Mouse (Mus musculus) bone marrow, adult 2 months (tissue): ENCODE results near the gene Olfml1. TPM values are rescaled to one million over a fixed set of nuclear protein-coding genes. Genes with fewer than 3 reads are reported as not detected.

Experiments used
- H3K27ac ChIP-seq: fragments of 200-500 bp; 2 replicates; pipeline ENCODE4 v1.5.1; 2012; ENCODE audit warnings: low read depth, mild to moderate bottlenecking, control low read depth, inconsistent platforms, low read length; ENCODE audit not compliant: control insufficient read depth, poor library complexity, insufficient read depth
- H3K4me1 ChIP-seq: fragments of 200-500 bp; 2 replicates; pipeline ENCODE4 v1.6.1; 2011; ENCODE audit warnings: low read length; ENCODE audit not compliant: control insufficient read depth, insufficient read depth
- H3K4me3 ChIP-seq: fragments of 200-500 bp; replicated peaks from 2 replicates; pipeline ENCODE3; 2011; ENCODE audit warnings: mild to moderate bottlenecking, low read depth, low read length, control low read depth; ENCODE audit not compliant: control insufficient read depth
- CTCF ChIP-seq: fragments of 200-500 bp; IDR thresholded peaks from 2 replicates; pipeline ENCODE4 v1.5.1; 2011; ENCODE audit warnings: low read length, control low read depth; ENCODE audit not compliant: control insufficient read depth, insufficient read depth
- POLR2A ChIP-seq: fragments of 200-500 bp; IDR thresholded peaks from 2 replicates; pipeline ENCODE4 v1.6.1; 2011; ENCODE audit warnings: low read depth, mild to moderate bottlenecking, control low read depth, low read length, borderline replicate concordance; ENCODE audit not compliant: control insufficient read depth
- WGBS: fragments of 180-500 bp; shearing (Covaris S2); methylation state at CpG from one replicate; pipeline ENCODE4 v1.1.7; 2018; 5-methylcytosine and 5-hydroxymethylcytosine counted together
- polyA plus RNA-seq: library from polyadenylated mRNA; stranded (reverse); fragments of >200 nt; gene quantifications from 2 replicates; pipeline ENCODE4 v1.2.4, GENCODE M21; 2011; ENCODE audit warnings: low replicate concordance; ENCODE audit not compliant: missing spikeins, insufficient read depth, insufficient read length

The Olfml1 gene
- polyA plus RNA-seq = not detected in 2 replicates

DNA sequence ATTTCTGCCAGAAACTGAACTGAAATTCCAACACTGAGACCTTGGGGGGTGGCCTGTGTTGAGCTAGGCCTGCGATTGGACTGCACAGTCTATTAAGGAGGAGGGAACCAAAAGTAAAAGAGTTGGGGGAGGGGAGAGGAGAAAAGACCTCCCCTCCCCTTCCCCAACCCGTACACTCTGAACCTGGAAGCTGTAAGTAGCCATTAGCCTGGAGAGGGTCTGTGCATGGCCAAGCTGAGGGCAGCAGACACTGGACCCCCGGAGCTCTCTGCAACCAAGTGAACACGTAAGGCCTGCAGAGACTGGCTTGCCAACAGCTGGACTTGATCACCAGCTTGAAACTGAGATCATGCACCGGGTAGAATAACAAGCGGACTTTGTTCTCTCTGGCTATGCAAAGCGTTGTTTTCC is at the start of gene Olfml1:
Gene Olfml1 (plus strand): TSS at position 186 of the 411 bp plus-strand sequence.
- TF ChIP-seq CTCF = no peak
- no peak for TF ChIP-seq POLR2A
- Histone ChIP-seq H3K27ac (no peak within 1 kb of the TSS), H3K4me3 (no peak within 1 kb of the TSS), H3K4me1 (no peaks in the 10 kb centered on the region)
- WGBS = 76% methylated on average over 7 of the region's 7 CpGs

DNA sequence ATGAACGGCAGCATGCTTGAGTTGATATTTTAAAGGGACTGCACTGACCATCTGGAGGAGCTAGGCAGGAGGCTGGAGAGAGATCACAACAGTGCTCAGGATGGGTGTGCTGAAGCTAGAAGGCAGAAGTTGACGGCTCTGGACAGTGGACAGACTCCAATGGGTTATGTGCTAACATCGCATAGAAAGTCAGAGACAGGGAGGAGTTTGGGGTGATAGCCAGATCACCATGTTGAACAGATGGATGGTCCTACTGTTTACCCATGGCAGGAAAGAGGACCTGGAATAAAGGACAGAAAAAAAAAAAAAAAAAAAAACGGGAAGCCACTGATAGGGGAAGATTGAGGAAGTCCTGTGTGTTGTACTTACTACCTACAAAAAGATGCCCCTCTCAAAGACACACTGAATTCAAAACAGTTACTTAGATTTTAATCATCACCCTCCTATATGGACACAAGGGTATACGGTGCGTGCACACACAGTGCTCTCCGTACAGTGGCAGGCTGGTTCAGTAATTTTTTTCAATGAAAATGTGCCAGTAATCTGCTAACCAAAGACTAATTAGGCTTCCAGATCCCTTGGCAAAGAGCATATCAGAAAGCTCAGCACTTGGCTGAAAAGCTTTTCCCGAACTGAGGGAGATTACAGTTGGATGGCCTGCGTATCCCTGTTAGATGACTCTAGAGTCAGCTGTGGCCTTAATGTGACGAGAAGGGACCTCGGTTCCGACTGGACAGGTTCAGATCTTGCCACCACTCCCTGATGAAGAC is 47.8 kb upstream of the Olfml1 start:
- H3K4me3 ChIP-seq = no peak overlapping the region
- H3K4me1 ChIP-seq = no peaks in the 10 kb centered on the region
- WGBS = 78% methylated on average over 12 of the region's 12 CpGs
- TF ChIP-seq CTCF (no peak), POLR2A (no peak)
- H3K27ac ChIP-seq = no peak overlapping the region

DNA sequence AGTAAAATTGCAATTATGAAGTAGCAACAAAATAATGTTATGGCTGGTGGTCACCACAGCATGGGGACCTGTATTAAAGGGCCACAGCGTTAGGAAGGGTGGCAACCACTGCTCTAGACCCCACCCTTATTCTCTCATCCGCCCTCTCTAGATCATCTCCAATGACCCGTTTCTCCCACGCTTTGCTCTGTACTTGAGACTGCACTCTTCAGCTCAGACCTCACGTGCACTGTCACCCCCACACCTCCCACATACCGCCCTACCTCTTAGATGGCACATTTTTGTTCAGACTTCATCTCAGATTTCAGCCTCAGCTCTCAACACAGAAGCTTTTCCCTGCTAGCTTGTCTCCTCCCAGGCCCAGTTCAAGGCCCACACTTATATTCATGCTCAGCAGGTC is 45.8 kb upstream of the Olfml1 start:
- WGBS = 83% methylated on average over 6 of the region's 6 CpGs
- no peak overlapping the region for H3K4me3 ChIP-seq
- TF ChIP-seq POLR2A = no peak
- no peak for TF ChIP-seq CTCF
- no peaks in the 10 kb centered on the region for H3K4me1 ChIP-seq
- H3K27ac ChIP-seq = no peak overlapping the region

DNA sequence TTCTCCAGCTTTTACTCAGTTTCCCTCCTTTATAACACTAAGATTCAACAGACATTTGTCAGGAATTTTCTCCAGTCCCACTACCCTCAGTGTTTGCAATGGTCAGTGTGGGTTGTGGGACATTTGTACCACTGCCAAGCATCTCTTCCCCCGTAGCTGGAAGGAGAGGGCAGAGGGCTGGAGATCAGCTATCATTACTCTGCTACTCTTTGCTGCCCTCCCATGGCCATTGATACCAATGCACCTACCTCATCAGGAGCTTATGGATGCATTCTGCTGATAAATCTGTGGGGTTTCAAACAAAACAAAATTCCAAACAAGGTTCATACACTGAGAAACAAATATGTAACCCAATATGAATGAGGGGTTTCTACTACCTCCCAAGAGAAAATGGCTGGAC is 40.9 kb upstream of the Olfml1 start:
- no peak overlapping the region for H3K4me3 ChIP-seq
- no peaks in the 10 kb centered on the region for H3K4me1 ChIP-seq
- TF ChIP-seq POLR2A (no peak), CTCF (peak; percentile 29; the same call in 1 of the 2 replicates)
- H3K27ac ChIP-seq = no peak overlapping the region
- WGBS = 5% methylated on average over 1 of the region's 1 CpGs

GRCm38 (mm10) chr7:107528169-107528772 is 39.0 kb upstream of the Olfml1 start:
- no peak overlapping the region for H3K27ac ChIP-seq
- H3K4me3 ChIP-seq = no peak overlapping the region
- H3K4me1 ChIP-seq = no peaks in the 10 kb centered on the region
- WGBS = 74% methylated on average over 3 of the region's 3 CpGs
- TF ChIP-seq POLR2A (no peak), CTCF (no peak)

- H3K4me3 ChIP-seq = no peak overlapping the region
- H3K27ac ChIP-seq = no peak overlapping the region
- WGBS = 54% methylated on average over 5 of the region's 5 CpGs
- TF ChIP-seq CTCF = no peak
- no peak for TF ChIP-seq POLR2A
- no peaks in the 10 kb centered on the region for H3K4me1 ChIP-seq
Observed at GRCm38 (mm10) chr7:107529364-107529763, 37.9 kb upstream of the Olfml1 start.

DNA sequence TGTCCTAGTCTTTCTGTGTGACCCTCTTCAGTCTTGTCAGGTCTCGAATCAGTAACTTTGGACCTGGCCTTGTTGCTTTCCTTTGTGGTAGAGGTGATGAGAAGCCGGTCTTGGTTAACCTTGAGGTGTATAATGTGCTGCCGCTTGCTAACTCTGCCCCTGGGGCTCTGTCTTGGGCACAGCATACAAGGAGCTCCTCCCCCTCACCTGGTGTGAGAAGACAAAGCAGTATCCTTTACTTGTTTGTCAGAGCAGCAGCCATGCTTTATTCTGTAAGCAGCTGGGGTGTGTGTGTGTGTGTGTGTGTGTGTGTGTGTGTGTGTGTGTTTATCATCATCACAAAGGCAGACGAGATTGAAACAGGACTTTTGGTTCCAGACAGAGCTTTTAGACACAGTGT is 31.9 kb upstream of the Olfml1 start:
- H3K4me1 ChIP-seq = no peaks in the 10 kb centered on the region
- no peak overlapping the region for H3K4me3 ChIP-seq
- H3K27ac ChIP-seq = no peak overlapping the region
- WGBS = 80% methylated on average over 4 of the region's 4 CpGs
- TF ChIP-seq CTCF = no peak
- no peak for TF ChIP-seq POLR2A

DNA sequence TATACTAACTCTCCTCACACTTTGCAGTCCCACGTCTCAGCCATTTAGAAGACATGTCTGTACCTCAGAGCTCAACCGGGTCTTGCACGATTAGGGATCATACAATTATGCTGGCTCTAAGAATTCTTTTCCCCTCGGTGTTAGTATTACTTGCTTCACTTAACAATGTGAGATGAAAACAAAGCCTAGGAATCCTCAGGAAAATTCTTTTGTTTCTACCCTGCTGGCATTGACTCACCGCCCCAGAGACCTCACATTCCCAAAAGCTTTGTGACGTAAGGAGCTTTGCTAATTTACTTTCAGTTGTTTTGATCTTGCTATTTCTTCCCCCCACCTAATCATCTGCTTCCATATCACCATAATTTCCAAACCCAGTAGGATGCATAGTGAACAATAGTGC is 30.7 kb upstream of the Olfml1 start:
- no peak for TF ChIP-seq POLR2A
- TF ChIP-seq CTCF = no peak
- Histone ChIP-seq H3K27ac (no peak overlapping the region), H3K4me3 (no peak overlapping the region), H3K4me1 (no peaks in the 10 kb centered on the region)
- 78% methylated on average over 6 of the region's 6 CpGs for WGBS

- H3K4me1 ChIP-seq = no peaks in the 10 kb centered on the region
- no peak overlapping the region for H3K4me3 ChIP-seq
- TF ChIP-seq POLR2A (no peak), CTCF (no peak)
- no peak overlapping the region for H3K27ac ChIP-seq
- WGBS = 19% methylated on average over 4 of the region's 4 CpGs
Observed at GRCm38 (mm10) chr7:107540034-107540433, 27.2 kb upstream of the Olfml1 start.
